Mouse (Mus musculus) hindbrain, embryonic 16.5 days (tissue): ENCODE data around the gene Cxcl14. TPM values are rescaled to one million over a fixed set of nuclear protein-coding genes. Genes with fewer than 3 reads are reported as not detected.
A peak's percentile ranks its signal among the peaks of the same experiment; 100 is the strongest.

Source experiments
- ATAC-seq: fragments of 200-750 bp; cut with Nextera tagmentation; 2 replicates; pipeline ENCODE4 v1.8.0; 2017; ENCODE audit warnings: moderate TSS enrichment, moderate library complexity
- H3K27ac ChIP-seq: fragments of 300-500 bp; sonication (generic); 2 replicates; pipeline ENCODE4 v1.5.1; 2014; ENCODE audit warnings: low read depth, mild to moderate bottlenecking, control low read depth, low read length, moderate library complexity
- H3K27me3 ChIP-seq: fragments of 300-500 bp; sonication (generic); replicated peaks from 2 replicates; pipeline ENCODE4 v1.6.1; 2014; ENCODE audit warnings: low read length; ENCODE audit not compliant: control insufficient read depth, insufficient read depth
- H3K36me3 ChIP-seq: fragments of 300-500 bp; sonication (generic); 2 replicates; pipeline ENCODE4 v1.6.1; 2014; ENCODE audit warnings: mild to moderate bottlenecking, low read length, moderate library complexity, mixed read lengths; ENCODE audit not compliant: control insufficient read depth, insufficient read depth
- H3K4me1 ChIP-seq: fragments of 300-500 bp; sonication (generic); 2 replicates; pipeline ENCODE4 v1.6.1; 2014; ENCODE audit warnings: low read depth, low read length; ENCODE audit not compliant: control insufficient read depth, insufficient read depth
- H3K4me2 ChIP-seq: fragments of 300-500 bp; sonication (generic); 2 replicates; pipeline ENCODE4 v1.6.1; 2014; ENCODE audit warnings: mild to moderate bottlenecking, low read length, control low read depth, moderate library complexity
- H3K4me3 ChIP-seq: fragments of 300-500 bp; sonication (generic); 2 replicates; pipeline ENCODE4 v1.5.1; 2014; ENCODE audit warnings: mild to moderate bottlenecking, low read length, control low read depth, moderate library complexity
- H3K9ac ChIP-seq: fragments of 300-500 bp; sonication (generic); 2 replicates; pipeline ENCODE4 v1.6.1; 2014; ENCODE audit warnings: low read depth, mild to moderate bottlenecking, control low read depth, low read length, moderate library complexity
- H3K9me3 ChIP-seq: fragments of 300-500 bp; sonication (generic); 2 replicates; pipeline ENCODE4 v1.6.1; 2014; ENCODE audit warnings: mild to moderate bottlenecking, low read length, moderate library complexity; ENCODE audit not compliant: control insufficient read depth
- WGBS: fragments of 180-500 bp; shearing (Covaris S2); extraction: QIAGEN DNeasy Blood & Tissue Kit; methylation state at CpG from one replicate; pipeline ENCODE4 v1.1.7; 2014; 5-methylcytosine and 5-hydroxymethylcytosine counted together
- polyA plus RNA-seq: library from polyadenylated mRNA; unstranded; fragments of >200 nt; fragmentation: Nextera tagmentation; extraction: Ambion mirVana; gene quantifications from 2 replicates; pipeline ENCODE4 v1.2.1, GENCODE M21; 2015

Cxcl14 gene
- polyA plus RNA-seq = 7.8 and 10.2 TPM in 2 replicates

DNA sequence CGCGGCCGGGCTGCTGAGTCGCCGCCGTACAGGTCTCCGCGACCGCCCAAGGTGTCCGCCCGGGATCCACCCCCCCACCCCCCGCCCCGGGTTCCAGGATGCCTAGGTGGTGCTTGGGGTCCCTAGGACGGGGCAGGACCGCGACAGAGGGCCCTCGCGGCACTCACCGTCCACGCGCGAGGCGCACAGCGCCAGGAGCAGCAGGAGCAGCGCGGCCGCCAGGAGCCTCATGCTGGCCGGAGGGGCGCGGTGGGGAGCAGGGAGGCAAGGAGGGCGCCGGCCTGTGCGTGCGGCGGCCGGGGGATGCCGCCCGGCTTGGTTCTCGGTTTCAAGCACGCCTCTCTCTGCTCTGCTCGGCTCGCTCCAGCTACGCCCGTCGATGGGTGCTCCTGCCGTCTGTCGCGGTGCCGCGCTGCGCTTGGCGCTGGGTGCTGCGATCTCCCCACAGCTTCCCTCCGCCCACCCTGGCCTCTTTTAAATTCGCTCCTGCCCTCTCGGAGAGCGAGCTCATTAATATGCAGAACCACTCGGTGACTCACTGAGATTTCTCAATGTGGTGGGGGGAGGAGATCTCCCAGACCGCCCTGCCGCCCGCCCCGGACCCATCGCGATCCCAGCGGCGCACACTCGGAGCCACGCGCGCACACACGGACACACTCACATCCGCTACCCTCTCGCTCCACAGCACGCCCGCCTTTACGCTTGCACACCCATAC, at the start of gene Cxcl14:
Gene Cxcl14 (minus strand): TSS at position 609 of the 716 bp plus-strand sequence.
- H3K4me1 ChIP-seq = peaks cover 20% of the 10 kb centered on the region
- peak within 1 kb of the TSS; percentile 57 for H3K9ac ChIP-seq
- no peaks in the 10 kb centered on the region for H3K9me3 ChIP-seq
- H3K27ac ChIP-seq = no peak within 1 kb of the TSS
- peak; percentile 62 for ATAC-seq
- WGBS = under 1% methylated on average over 69 of the region's 76 CpGs
- no peaks in the 10 kb centered on the region for H3K36me3 ChIP-seq
- peak within 1 kb of the TSS; percentile 48 for H3K4me3 ChIP-seq
- H3K27me3 ChIP-seq = peaks cover 49% of the 10 kb centered on the region
- H3K4me2 ChIP-seq = peak within 1 kb of the TSS; percentile 70

DNA sequence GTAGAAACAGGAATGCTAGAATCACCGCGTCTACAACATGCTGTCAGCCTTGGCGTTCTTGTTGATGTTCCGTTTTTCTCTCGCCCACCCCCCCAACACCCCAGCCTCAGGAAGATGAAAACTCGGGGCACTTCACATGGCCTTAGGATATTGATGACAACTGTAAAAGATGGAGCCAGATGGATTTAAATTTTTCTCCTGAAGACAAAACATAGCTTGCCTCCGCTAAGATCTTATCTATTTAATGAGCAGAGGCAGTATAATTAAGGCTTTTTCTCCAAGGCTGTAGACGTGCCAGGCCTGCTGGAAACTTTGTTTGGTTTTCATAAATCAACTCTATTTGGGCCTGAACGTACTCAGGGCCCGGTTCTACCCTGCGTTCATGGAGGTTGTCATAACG, 48.0 kb upstream of the Cxcl14 start:
- H3K27ac ChIP-seq = no peak overlapping the region
- no peak overlapping the region for H3K4me2 ChIP-seq
- ATAC-seq = no peak
- no peaks in the 10 kb centered on the region for H3K9me3 ChIP-seq
- no peak overlapping the region for H3K9ac ChIP-seq
- 88% methylated on average over 12 of the region's 12 CpGs for WGBS
- H3K27me3 ChIP-seq = no peaks in the 10 kb centered on the region
- no peaks in the 10 kb centered on the region for H3K36me3 ChIP-seq
- H3K4me1 ChIP-seq = no peaks in the 10 kb centered on the region
- no peak overlapping the region for H3K4me3 ChIP-seq

DNA sequence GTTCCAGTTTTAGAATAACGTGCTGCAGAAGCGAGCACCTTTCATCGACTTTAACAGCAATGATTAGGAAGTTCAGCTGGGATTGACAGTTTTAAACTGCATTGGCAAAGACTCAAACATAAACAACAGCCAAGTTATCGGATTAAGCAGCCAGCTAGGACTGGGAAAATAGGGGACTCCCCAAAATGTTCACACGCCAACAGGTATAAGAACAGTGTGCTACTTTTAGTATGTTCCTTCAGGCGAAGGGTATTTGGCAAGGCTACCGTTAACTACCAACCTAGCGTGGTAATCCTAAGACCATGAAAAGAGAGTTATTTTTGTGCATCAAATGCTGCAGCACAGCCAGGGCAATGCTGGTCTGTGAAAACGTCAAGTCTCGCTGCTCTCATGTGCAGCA, 46.1 kb upstream of the Cxcl14 start:
- no peaks in the 10 kb centered on the region for H3K4me1 ChIP-seq
- WGBS = 79% methylated on average over 10 of the region's 10 CpGs
- no peaks in the 10 kb centered on the region for H3K27me3 ChIP-seq

DNA sequence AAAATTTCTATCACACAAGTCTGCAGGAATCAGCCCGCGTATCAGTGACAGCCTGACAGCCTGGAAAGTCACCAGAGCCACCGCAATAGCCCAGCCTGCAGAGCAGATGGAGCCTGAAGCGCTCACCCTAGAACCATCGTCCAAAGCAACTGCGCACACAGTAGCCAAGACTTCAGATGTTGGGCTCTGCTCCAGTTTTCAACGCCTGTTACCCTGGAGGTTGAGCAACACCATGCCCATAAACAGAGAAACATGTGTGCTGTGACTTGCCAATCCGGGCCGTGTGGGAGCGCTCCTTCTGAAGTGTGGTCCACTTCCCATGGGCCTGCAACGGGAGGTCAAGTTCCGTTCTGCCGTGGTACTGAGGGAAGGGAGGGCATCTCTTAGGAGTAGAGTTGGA, 44.2 kb upstream of the Cxcl14 start:
- Histone ChIP-seq H3K9ac (no peak overlapping the region), H3K36me3 (no peaks in the 10 kb centered on the region), H3K4me3 (no peak overlapping the region), H3K4me1 (peaks cover 5% of the 10 kb centered on the region; the same call in 1 of the 2 replicates), H3K4me2 (no peak overlapping the region), H3K9me3 (no peaks in the 10 kb centered on the region), H3K27me3 (no peaks in the 10 kb centered on the region), H3K27ac (no peak overlapping the region)
- ATAC-seq = peak; percentile 52; the same call in 1 of the 2 replicates
- WGBS = 81% methylated on average over 13 of the region's 13 CpGs

More for the DNA sequence above, 46.1 kb upstream of the Cxcl14 start:
- Histone ChIP-seq H3K9me3 (no peaks in the 10 kb centered on the region), H3K9ac (no peak overlapping the region), H3K27ac (no peak overlapping the region), H3K4me2 (no peak overlapping the region), H3K36me3 (no peaks in the 10 kb centered on the region), H3K4me3 (no peak overlapping the region)
- no peak for ATAC-seq

- Histone ChIP-seq H3K4me3 (no peak overlapping the region), H3K27me3 (no peaks in the 10 kb centered on the region), H3K9ac (no peak overlapping the region), H3K4me2 (no peak overlapping the region), H3K4me1 (peaks cover 5% of the 10 kb centered on the region; the same call in 1 of the 2 replicates), H3K36me3 (no peaks in the 10 kb centered on the region), H3K27ac (no peak overlapping the region), H3K9me3 (no peaks in the 10 kb centered on the region)
- ATAC-seq = no peak
- 87% methylated on average over 8 of the region's 8 CpGs for WGBS
Observed at GRCm38 (mm10) chr13:56339816-56340215, 43.5 kb upstream of the Cxcl14 start.

- ATAC-seq = no peak
- no peaks in the 10 kb centered on the region for H3K36me3 ChIP-seq
- H3K4me1 ChIP-seq = peaks cover 5% of the 10 kb centered on the region; the same call in 1 of the 2 replicates
- H3K4me3 ChIP-seq = no peak overlapping the region
- no peak overlapping the region; the same call in 1 of the 2 replicates for H3K4me2 ChIP-seq
- H3K27me3 ChIP-seq = no peaks in the 10 kb centered on the region
- H3K9me3 ChIP-seq = no peaks in the 10 kb centered on the region
- no peak overlapping the region for H3K27ac ChIP-seq
- no peak overlapping the region for H3K9ac ChIP-seq
- 47% methylated on average over 8 of the region's 8 CpGs for WGBS
Observed at GRCm38 (mm10) chr13:56336982-56337381, 40.6 kb upstream of the Cxcl14 start.

- 53% methylated on average over 10 of the region's 10 CpGs for WGBS
- H3K27me3 ChIP-seq = no peaks in the 10 kb centered on the region
- H3K36me3 ChIP-seq = no peaks in the 10 kb centered on the region
- H3K9me3 ChIP-seq = no peaks in the 10 kb centered on the region
- no peak overlapping the region for H3K4me3 ChIP-seq
- ATAC-seq = no peak
- peaks cover 5% of the 10 kb centered on the region; the same call in 1 of the 2 replicates for H3K4me1 ChIP-seq
- H3K27ac ChIP-seq = no peak overlapping the region
- no peak overlapping the region for H3K4me2 ChIP-seq
- H3K9ac ChIP-seq = no peak overlapping the region
Observed at GRCm38 (mm10) chr13:56334802-56335690, 38.7 kb upstream of the Cxcl14 start.

DNA sequence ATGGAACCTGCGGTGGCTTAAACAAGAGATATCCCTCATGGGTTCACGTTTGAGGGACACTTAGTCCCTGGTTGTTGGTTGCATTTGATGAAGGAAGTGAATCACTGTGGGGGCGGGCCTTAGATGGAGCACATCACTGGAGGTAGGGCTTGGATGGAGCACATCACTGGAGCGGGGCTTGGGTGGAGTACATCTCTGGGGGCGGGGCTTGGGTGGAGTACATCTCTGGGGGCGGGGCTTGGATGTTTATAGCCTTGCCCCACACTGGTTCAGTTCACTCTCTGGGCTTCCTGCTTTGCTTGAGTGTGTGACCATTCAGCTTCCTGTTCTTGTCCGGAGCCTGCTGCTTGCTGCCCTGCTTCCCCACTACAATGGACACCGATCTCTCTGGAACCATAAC, 37.9 kb upstream of the Cxcl14 start:
- H3K4me1 ChIP-seq = peaks cover 5% of the 10 kb centered on the region; the same call in 1 of the 2 replicates
- 92% methylated on average over 8 of the region's 8 CpGs for WGBS

GRCm38 (mm10) chr13:56332356-56332755, 36.0 kb upstream of the Cxcl14 start:
- Histone ChIP-seq H3K4me2 (no peak overlapping the region), H3K9ac (no peak overlapping the region), H3K4me1 (peaks cover 5% of the 10 kb centered on the region; the same call in 1 of the 2 replicates), H3K4me3 (no peak overlapping the region), H3K36me3 (no peaks in the 10 kb centered on the region), H3K27me3 (no peaks in the 10 kb centered on the region), H3K27ac (no peak overlapping the region), H3K9me3 (no peaks in the 10 kb centered on the region)
- WGBS = 84% methylated on average over 6 of the region's 6 CpGs
- ATAC-seq = no peak

More for the DNA sequence above, 37.9 kb upstream of the Cxcl14 start:
- H3K9me3 ChIP-seq = no peaks in the 10 kb centered on the region
- no peak overlapping the region for H3K9ac ChIP-seq
- ATAC-seq = no peak
- H3K27me3 ChIP-seq = no peaks in the 10 kb centered on the region
- no peaks in the 10 kb centered on the region for H3K36me3 ChIP-seq
- no peak overlapping the region for H3K4me2 ChIP-seq
- no peak overlapping the region for H3K27ac ChIP-seq
- H3K4me3 ChIP-seq = no peak overlapping the region
